Mouse (Mus musculus): Measurements from ENCODE around the gene Apba2. TPM values are rescaled to one million over a fixed set of nuclear protein-coding genes. Genes with fewer than 3 reads are reported as not detected.

Apba2 gene
- polyA plus RNA-seq, 2 experiments from 2014 or later, result not detected

- ATAC-seq, result no peak
Observed at GRCm38 (mm10) chr7:64728816-64729215, 227.3 kb downstream of the Apba2 start.

- ATAC-seq, result no peak
Observed at GRCm38 (mm10) chr7:64729785-64730184, 228.3 kb downstream of the Apba2 start.

GRCm38 (mm10) chr7:64739131-64739530 lies 237.6 kb downstream of the Apba2 start:
- no peak for ATAC-seq

GRCm38 (mm10) chr7:64741333-64742307 lies 240.1 kb downstream of the Apba2 start:
- ATAC-seq, result no peak

- no peak for ATAC-seq
Observed at GRCm38 (mm10) chr7:64743610-64744009, 242.1 kb downstream of the Apba2 start.

GRCm38 (mm10) chr7:64751465-64751864 lies 250.0 kb downstream of the Apba2 start:
- no peak for ATAC-seq

GRCm38 (mm10) chr7:64752133-64752532 lies 250.6 kb downstream of the Apba2 start:
- no peak for ATAC-seq

DNA sequence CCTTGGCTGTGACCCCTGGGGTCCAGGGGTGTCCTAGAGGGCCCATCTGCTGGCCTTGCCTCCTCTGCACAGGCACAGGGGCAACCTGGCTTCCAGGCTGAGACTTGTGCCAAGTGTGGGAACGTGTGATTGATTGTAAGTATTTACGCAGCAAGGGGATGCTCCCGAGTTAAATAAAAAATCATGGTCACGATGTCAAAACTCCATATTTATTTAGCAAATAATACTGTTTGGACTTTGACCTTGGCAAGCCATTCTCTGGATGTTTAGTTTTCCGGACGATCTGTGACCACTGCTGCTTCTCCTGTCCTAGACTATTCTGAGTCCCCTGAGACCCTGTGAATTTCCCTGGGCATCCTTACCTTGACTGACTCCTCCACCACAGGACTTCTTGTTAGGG lies 252.2 kb downstream of the Apba2 start:
- no peak for ATAC-seq

GRCm38 (mm10) chr7:64754161-64754560 lies 252.7 kb downstream of the Apba2 start:
- no peak for ATAC-seq

- no peak for ATAC-seq
Observed at GRCm38 (mm10) chr7:64755141-64755540, 253.6 kb downstream of the Apba2 start.

- no peak for ATAC-seq
Observed at GRCm38 (mm10) chr7:64765595-64765994, 264.1 kb downstream of the Apba2 start.

DNA sequence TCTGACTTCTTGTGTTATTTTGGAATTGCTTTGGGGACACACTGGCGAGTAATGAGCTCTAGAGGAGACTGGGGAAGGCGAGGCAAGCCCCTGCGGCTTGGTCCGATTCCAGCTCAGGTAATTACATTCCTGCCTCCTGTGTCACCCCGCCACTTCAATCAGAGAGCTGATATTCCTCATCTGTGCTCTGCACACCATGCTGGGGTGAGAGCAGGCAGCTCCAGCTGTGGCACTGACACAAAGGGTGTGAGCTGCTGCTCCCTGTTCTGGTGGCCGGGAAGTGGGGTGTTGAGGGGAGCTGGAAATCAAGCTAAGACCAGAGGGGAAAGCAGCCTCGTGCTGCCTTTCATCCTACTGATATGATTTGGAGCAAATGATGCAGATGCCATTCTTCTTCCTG lies 268.3 kb downstream of the Apba2 start:
- ATAC-seq, result no peak

- ATAC-seq, result no peak
Observed at GRCm38 (mm10) chr7:64770779-64771390, 269.4 kb downstream of the Apba2 start.

GRCm38 (mm10) chr7:64773465-64773864 lies 272.0 kb downstream of the Apba2 start:
- no peak for ATAC-seq

- no peak for ATAC-seq
Observed at GRCm38 (mm10) chr7:64776708-64777489, 275.4 kb downstream of the Apba2 start.

DNA sequence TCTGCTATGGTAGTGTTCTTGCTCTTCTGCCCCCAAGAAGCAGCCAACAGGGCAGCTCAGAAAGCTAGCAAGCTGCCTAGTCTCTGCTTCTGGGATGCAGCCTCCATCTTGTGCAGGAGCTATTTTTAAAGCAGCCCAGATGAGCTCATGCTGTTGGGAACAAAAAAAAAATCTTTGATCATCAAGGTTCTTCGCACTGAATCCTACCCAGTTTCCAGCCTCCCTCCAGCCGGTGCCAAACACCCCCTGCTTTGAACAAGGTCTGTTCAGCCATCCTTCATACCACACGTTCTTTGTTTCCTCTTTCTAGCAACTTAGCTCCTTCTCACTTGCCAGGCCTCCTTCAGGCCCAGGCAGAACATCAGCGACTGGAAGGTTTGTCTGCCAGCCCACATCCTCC lies 278.0 kb downstream of the Apba2 start:
- ATAC-seq, result no peak

DNA sequence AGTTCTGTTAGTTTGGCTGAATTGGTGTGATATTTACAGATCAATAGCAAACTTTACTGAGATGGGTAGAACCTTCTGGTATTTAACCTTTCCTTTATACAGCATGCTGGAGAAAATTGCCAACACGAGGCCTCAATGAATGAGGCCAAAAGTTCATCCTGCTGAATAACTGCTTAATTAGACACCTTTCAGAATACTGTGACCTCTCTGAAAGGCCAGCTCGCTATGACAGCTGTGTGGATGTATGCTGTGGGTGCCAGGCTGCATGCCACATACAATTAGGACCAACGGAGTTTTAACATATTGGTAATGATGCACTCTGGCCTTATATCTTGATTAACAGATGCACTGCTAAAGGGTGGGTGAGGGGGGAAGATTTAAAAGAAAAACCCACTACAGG lies 283.5 kb downstream of the Apba2 start:
- ATAC-seq, result no peak

- no peak for ATAC-seq
Observed at GRCm38 (mm10) chr7:64791145-64791544, 289.6 kb downstream of the Apba2 start.

DNA sequence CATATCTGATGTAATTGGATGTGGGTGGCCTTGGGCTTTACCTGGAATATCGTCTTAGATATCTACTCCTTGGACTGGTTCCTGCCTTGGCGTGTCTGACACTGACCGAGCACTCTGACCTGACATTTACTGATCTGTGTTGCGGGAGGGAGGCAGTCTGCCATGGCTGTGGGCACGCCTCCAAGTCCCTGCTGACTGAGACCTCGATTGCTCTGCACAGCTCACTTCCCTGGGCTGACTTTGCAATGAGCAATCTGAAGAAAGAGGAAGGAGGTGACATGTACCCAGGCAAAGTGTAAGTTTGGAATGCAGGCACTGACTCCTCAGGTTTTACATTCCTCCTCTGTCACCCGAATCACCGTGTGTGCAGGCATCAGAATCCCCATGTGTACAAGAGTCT lies 290.5 kb downstream of the Apba2 start:
- no peak for ATAC-seq

GRCm38 (mm10) chr7:64795554-64795953 lies 294.0 kb downstream of the Apba2 start:
- ATAC-seq, result no peak

Data from CD4-positive, CD25-positive, alpha-beta regulatory T cell, adult 4 months (primary cell).